Mouse (Mus musculus): ENCODE data around the gene Fmo6. TPM values are rescaled to one million over a fixed set of nuclear protein-coding genes. Genes with fewer than 3 reads are reported as not detected.

Gene Fmo6
- polyA plus RNA-seq (2012; rRNA removed), result not detected in 2 replicates

DNA sequence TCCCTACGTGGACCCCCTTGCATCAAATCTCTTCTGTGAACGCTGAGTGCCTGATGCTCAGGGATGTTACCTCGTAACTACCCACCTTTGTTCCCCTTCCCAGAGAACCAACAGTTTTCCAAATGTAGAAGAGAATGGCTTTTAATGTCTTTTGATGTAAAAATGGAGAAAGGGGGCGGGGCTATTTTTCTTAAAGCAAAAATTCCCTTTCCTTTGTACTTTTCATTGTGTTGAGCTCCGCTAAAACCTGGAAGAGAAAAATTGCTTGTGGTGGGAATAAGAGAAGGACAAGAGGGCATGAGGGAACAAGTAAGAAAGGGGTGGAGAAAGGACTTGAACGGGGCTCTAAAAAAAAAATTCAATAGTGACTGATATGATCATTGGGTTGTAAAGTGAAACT is at the start of gene Fmo6:
Gene Fmo6, minus strand, starts transcription at position 101 of the 400 bp plus-strand sequence.
- TF ChIP-seq POLR2A (IDR thresholded peaks at IDR 0.05; ENCODE audit: low read depth, low read length) (no peak), CTCF (conservative IDR thresholded peaks at IDR 0.05; ENCODE audit: insufficient read depth, insufficient read length, low read depth, low read length) (no peak)
- H3K4me1 ChIP-seq (ENCODE audit: control insufficient read depth, insufficient read depth, low read length), result no peaks in the 10 kb centered on the region
- no peak within 1 kb of the TSS for H3K4me3 ChIP-seq (ENCODE audit: insufficient read depth, low read depth, low read length)
- H3K36me3 ChIP-seq (ENCODE audit: control insufficient read depth, insufficient read depth, low read length), result no peaks in the 10 kb centered on the region
- 78% methylated on average over 6 of the region's 6 CpGs for WGBS
- H3K27ac ChIP-seq (ENCODE audit: insufficient read depth, low read depth, low read length), result no peak within 1 kb of the TSS
- DNase-seq, result no peak
- no peaks in the 10 kb centered on the region for H3K27me3 ChIP-seq (replicated peaks; ENCODE audit: control insufficient read depth, insufficient read depth, low read length)

DNA sequence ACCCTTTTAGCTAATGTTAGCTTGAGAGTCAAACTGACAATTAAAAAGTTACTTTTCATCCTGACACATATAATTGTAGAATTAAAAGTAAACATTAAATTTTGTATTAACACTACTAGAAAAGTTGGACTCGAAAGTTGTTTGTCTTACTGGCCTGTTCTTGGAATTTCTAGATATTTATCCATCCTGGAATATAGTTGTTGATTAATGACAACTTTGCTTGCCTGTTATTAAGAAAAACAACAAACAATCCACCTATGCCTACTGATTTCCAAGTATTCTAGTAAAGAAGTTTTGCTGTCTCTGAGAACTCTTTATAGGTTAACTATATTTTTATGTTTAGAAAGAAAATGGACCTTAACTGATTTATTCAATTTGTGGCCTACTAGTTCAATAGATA is 49.5 kb upstream of the Fmo6 start:
- 52% methylated on average over 1 of the region's 1 CpGs for WGBS
- Histone ChIP-seq H3K27me3 (replicated peaks; ENCODE audit: control insufficient read depth, insufficient read depth, low read length) (no peaks in the 10 kb centered on the region), H3K36me3 (ENCODE audit: control insufficient read depth, insufficient read depth, low read length) (no peaks in the 10 kb centered on the region), H3K4me1 (ENCODE audit: control insufficient read depth, insufficient read depth, low read length) (peaks cover 4% of the 10 kb centered on the region; the same call in 1 of the 2 replicates), H3K4me3 (ENCODE audit: insufficient read depth, low read depth, low read length) (no peak overlapping the region), H3K27ac (ENCODE audit: insufficient read depth, low read depth, low read length) (no peak overlapping the region)
- TF ChIP-seq POLR2A (IDR thresholded peaks at IDR 0.05; ENCODE audit: low read depth, low read length) (no peak), CTCF (conservative IDR thresholded peaks at IDR 0.05; ENCODE audit: insufficient read depth, insufficient read length, low read depth, low read length) (no peak)
- peak; percentile 59 for DNase-seq

DNA sequence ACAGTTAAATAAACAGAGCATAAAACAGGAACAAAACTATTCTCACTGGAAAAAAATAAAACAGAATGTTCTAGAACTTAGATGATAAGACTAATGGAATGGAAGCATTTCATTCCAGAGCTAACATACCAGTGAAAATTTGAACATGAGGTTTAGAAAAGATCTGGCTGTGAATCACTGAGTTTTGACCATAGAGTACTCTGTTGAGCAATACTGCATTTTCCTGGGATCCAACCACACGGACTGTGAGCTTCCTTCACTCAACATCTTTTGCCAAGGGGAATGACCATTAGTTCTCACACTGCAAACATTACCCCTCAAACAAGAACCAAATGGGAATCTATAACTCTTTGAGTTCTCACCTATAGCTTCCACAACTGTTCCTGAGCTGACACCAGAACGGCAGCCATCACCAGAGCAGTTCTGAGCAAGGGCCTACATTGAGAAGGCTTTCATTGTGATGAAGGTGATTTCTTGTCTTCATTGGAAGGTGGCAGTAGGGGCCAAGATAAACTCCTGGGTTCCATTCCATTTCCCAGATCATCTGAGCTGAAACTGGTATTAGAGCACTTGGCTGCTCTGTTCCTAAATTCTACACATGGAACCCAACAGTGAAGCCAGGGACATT is 48.9 kb upstream of the Fmo6 start:
- Histone ChIP-seq H3K27ac (ENCODE audit: insufficient read depth, low read depth, low read length) (peak overlapping the region; percentile 45; the same call in 1 of the 2 replicates), H3K36me3 (ENCODE audit: control insufficient read depth, insufficient read depth, low read length) (no peaks in the 10 kb centered on the region), H3K4me1 (ENCODE audit: control insufficient read depth, insufficient read depth, low read length) (peaks cover 4% of the 10 kb centered on the region; the same call in 1 of the 2 replicates), H3K4me3 (ENCODE audit: insufficient read depth, low read depth, low read length) (no peak overlapping the region), H3K27me3 (replicated peaks; ENCODE audit: control insufficient read depth, insufficient read depth, low read length) (no peaks in the 10 kb centered on the region)
- TF ChIP-seq POLR2A (IDR thresholded peaks at IDR 0.05; ENCODE audit: low read depth, low read length) (no peak), CTCF (conservative IDR thresholded peaks at IDR 0.05; ENCODE audit: insufficient read depth, insufficient read length, low read depth, low read length) (no peak)
- DNase-seq, result peak; percentile 52
- WGBS, result 73% methylated on average over 2 of the region's 2 CpGs

DNA sequence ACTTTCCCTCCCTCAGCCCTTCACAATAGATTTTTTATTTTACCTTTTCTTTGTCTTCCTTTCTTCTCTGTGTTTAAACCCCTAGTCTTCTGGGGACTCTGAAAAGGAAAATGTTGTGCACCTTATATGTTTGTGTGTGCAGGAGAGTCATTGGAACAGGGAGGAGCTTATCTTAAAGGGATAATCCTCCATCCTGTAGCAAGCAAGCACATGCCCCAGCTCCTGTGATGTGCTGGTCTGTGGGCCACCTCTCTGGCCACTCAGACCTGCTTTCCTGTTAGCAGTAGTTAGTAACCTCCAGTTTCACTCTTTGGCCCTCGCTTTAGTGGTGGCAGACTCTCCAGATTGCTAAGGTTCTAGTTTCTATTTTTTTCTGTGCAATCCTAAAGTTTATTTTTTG is 47.1 kb upstream of the Fmo6 start, which contains the start of gene Fmo3:
Gene Fmo3, minus strand, starts transcription at position 101 of the 400 bp plus-strand sequence.
- no peak for TF ChIP-seq CTCF (conservative IDR thresholded peaks at IDR 0.05; ENCODE audit: insufficient read depth, insufficient read length, low read depth, low read length)
- no peak for TF ChIP-seq POLR2A (IDR thresholded peaks at IDR 0.05; ENCODE audit: low read depth, low read length)
- no peak for DNase-seq
- Histone ChIP-seq H3K36me3 (ENCODE audit: control insufficient read depth, insufficient read depth, low read length) (no peaks in the 10 kb centered on the region), H3K4me3 (ENCODE audit: insufficient read depth, low read depth, low read length) (no peak within 1 kb of the TSS), H3K27ac (ENCODE audit: insufficient read depth, low read depth, low read length) (no peak within 1 kb of the TSS), H3K27me3 (replicated peaks; ENCODE audit: control insufficient read depth, insufficient read depth, low read length) (no peaks in the 10 kb centered on the region), H3K4me1 (ENCODE audit: control insufficient read depth, insufficient read depth, low read length) (peaks cover 4% of the 10 kb centered on the region; the same call in 1 of the 2 replicates)
- 89% methylated on average over 1 of the region's 1 CpGs for WGBS

DNA sequence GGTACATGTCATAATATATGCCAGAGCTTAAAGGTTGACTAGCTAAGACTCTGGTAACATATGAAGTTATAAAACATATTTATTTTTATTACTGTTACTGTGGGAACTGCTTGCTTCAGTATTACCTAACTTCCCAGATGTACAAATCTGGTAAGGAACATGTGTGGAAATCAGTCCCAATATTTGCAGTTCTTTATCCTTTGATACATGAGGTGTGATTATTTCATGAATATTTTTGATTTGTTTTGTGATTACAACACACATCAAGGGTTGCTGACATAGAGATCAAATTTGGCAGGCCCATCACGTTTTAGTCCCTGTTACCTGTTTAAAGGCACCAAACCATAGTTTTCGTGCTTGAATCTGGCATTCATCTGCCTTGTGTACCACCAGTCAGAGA is 26.2 kb upstream of the Fmo6 start:
- TF ChIP-seq POLR2A (IDR thresholded peaks at IDR 0.05; ENCODE audit: low read depth, low read length), result no peak
- TF ChIP-seq CTCF (conservative IDR thresholded peaks at IDR 0.05; ENCODE audit: insufficient read depth, insufficient read length, low read depth, low read length), result no peak
- WGBS, result 63% methylated on average over 2 of the region's 2 CpGs
- no peak for DNase-seq

DNA sequence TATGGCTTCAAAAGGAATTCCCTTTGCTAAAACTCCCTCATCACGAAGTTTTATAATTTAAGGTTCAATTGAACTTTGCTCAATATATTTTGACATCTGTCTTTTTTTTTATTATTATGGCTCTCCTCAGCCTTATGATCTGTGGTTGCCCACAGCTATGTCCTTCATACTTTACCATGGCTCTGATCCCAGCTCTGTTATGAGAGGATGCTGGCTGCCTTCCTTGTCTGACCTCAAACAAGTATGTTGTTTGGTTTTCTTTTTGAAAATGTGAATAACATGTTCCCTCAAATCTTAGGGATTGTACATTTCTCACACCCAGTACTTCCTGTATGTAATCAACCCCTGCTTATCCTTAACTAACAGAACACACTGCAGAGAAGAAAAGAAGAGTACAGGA is 20.1 kb upstream of the Fmo6 start:
- Histone ChIP-seq H3K27me3 (replicated peaks; ENCODE audit: control insufficient read depth, insufficient read depth, low read length) (no peaks in the 10 kb centered on the region), H3K4me3 (ENCODE audit: insufficient read depth, low read depth, low read length) (no peak overlapping the region), H3K27ac (ENCODE audit: insufficient read depth, low read depth, low read length) (no peak overlapping the region), H3K36me3 (ENCODE audit: control insufficient read depth, insufficient read depth, low read length) (no peaks in the 10 kb centered on the region), H3K4me1 (ENCODE audit: control insufficient read depth, insufficient read depth, low read length) (no peaks in the 10 kb centered on the region)
- 76% methylated on average over 1 of the region's 1 CpGs for WGBS
- DNase-seq, result peak; percentile 29
- TF ChIP-seq CTCF (conservative IDR thresholded peaks at IDR 0.05; ENCODE audit: insufficient read depth, insufficient read length, low read depth, low read length), result no peak
- TF ChIP-seq POLR2A (IDR thresholded peaks at IDR 0.05; ENCODE audit: low read depth, low read length), result no peak

More for the DNA sequence above, 26.2 kb upstream of the Fmo6 start:
- no peak overlapping the region for H3K4me3 ChIP-seq (ENCODE audit: insufficient read depth, low read depth, low read length)
- H3K36me3 ChIP-seq (ENCODE audit: control insufficient read depth, insufficient read depth, low read length), result no peaks in the 10 kb centered on the region
- no peak overlapping the region for H3K27ac ChIP-seq (ENCODE audit: insufficient read depth, low read depth, low read length)
- no peaks in the 10 kb centered on the region for H3K27me3 ChIP-seq (replicated peaks; ENCODE audit: control insufficient read depth, insufficient read depth, low read length)
- H3K4me1 ChIP-seq (ENCODE audit: control insufficient read depth, insufficient read depth, low read length), result no peaks in the 10 kb centered on the region

DNA sequence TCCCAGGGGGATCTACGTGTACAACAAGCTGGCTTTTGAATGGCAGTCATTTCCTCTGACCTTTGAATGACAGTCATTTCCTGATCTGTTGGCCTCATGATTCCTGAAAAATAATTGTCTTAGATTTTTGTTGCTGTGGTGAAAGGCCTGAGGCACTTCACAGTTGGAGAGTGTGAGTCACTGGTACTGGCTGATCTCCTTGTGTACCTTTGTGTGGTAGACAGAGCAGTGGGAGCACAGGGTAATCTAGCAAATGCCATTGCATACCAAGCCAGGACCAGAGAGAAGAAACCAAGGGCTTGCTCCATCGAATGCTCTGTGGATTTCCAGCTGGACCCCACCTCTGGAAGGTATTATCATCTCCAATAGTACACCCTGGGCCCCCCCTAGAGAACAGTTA is 15.8 kb upstream of the Fmo6 start:
- no peak for DNase-seq
- H3K27me3 ChIP-seq (replicated peaks; ENCODE audit: control insufficient read depth, insufficient read depth, low read length), result no peaks in the 10 kb centered on the region
- no peak for TF ChIP-seq POLR2A (IDR thresholded peaks at IDR 0.05; ENCODE audit: low read depth, low read length)
- H3K4me3 ChIP-seq (ENCODE audit: insufficient read depth, low read depth, low read length), result no peak overlapping the region
- no peaks in the 10 kb centered on the region for H3K4me1 ChIP-seq (ENCODE audit: control insufficient read depth, insufficient read depth, low read length)
- H3K27ac ChIP-seq (ENCODE audit: insufficient read depth, low read depth, low read length), result no peak overlapping the region
- 73% methylated on average over 2 of the region's 2 CpGs for WGBS
- H3K36me3 ChIP-seq (ENCODE audit: control insufficient read depth, insufficient read depth, low read length), result no peaks in the 10 kb centered on the region
